Mouse (Mus musculus): Measurements from ENCODE around the gene Ctnnal1. TPM values are rescaled to one million over a fixed set of nuclear protein-coding genes. Genes with fewer than 3 reads are reported as not detected.

The Ctnnal1 gene
- total RNA-seq, 2 experiments from 2014 or later = 17.0 to 18.6 TPM

- no peak for DNase-seq
Observed at GRCm38 (mm10) chr4:56861551-56861950, 3.4 kb downstream of the Ctnnal1 start.

DNA sequence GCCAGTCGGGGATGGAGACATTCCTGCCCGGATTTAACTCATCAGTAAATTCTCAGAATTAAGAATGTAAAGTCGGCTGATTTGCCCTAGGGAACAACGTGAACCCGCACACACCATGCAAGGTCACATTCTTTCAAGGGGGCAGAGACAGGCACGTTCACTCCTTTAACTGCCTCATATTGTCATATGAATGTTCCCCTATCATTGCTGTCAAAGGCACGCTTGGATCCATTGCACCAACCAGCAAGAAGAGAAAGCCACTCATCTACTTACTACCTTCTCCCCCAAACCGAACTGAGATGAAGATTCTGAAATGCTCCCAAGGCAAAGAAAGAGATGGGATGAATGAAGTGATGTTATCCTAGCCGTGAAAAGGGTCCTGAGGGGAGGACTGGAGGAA is 6.3 kb downstream of the Ctnnal1 start:
- no peak for DNase-seq

DNA sequence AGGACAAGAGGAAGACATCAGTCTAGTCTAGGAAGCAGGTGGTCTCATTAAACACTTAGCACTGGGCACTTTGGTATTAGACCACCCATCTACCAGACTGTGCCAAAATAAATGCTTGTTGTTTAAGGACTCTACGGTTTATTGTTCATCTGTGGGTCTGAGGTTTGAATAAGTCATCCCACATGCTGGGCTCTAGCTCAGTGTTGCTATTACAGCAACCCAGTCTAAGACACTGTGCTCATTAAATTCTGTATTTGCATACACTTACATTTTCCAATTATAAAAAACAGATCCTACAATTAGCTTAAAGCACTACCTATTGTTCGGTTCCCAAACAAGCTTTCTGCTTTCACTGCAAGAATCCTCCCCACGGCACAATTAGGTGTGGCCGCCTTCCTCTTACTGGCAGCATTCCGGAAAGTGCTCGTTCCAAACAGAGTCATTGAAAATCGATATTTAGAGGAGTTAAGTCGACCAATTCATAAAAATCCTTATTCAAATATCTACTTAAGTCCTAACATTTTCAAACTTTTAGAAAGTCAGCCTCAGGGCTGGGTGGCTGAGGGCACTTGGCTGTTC is 8.5 kb downstream of the Ctnnal1 start:
- DNase-seq = no peak

DNA sequence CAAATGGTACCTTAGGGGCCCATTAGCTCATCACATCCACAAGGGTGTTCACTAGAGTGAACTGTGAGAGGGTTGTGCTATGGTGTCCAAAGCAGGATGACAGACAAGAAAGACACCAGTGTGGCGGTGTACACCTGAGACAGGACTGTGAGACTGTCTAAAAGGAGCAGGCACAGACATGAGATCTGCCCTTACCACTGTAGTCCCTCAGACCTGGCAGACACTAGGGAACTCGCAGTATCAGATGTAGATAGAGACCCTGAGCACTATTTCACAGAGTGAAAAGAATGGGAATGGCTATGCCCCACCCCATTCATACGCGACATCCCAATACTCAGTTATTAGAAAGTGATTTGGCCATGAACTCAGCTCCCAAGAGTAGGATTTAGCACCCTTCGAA is 9.1 kb downstream of the Ctnnal1 start:
- DNase-seq = no peak

DNA sequence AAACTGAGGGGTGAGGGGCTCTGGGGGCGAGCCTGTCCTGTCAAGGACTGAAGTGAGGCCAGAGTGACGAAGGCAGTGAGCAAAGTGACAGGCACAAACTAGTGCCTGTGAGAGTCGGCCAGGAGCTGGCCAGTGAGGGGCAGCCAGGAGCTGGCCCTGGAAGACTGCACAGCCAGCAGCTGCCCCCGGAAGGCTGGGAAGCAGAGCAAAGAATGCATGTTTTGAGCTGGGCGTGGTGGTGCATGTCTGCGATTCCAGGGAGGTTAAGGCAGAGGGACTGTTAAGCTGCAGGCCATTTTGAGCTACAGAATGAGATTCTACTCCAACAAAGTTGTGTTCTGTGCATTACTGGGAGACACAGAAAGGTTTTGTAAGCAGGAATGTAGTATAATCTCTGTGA is 14.3 kb downstream of the Ctnnal1 start:
- DNase-seq = no peak

DNA sequence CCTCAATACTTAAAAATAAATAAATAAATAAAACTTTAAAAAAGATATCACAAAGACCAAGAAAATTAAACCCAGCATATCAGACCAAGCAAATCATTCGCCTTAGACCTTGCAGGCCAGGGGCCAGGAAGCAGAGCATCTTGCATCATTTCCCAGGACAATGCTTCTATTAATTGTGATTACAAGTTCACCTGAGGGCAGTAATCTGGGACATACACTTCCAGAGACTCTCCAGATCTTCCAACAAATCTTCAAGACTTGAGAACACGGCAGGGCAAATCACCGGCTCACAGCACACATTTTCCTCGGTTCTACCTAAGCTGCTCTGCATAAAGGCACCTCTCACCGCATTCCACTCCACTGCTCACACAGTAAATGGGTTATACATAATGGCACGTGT is 16.9 kb downstream of the Ctnnal1 start:
- DNase-seq = no peak

- no peak for DNase-seq
Observed at GRCm38 (mm10) chr4:56847400-56847799, 17.6 kb downstream of the Ctnnal1 start.

DNA sequence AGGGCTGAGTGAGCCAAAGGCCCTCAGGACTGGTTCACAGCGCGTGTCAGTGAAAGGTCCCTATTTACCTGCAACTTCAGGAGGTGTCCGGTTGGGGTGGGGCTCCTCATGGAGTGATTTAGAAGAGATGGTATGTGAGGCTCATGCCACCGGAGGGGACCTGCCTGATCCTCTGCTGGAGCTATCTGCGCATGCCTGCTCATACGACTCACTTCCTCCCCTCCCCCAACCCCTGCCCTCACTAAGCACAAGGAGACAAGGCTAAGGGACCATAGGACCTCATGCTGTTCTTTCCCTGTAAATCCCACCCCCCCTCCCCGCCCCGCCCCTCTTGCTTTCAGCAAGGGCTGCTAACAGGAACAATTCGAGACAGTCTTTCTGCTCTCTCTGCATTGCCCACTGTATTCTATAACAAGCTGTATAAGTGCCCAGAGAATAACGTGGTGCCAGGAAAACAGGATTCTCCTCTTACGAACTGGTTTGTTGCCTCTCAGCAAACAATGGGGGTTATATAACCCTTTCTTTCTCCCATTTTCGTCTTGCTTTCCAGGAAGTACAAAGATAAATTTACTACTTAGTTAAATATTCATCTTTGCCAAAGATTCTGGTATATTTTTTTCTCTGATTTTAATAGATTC is 19.0 kb downstream of the Ctnnal1 start:
- DNase-seq = no peak

DNA sequence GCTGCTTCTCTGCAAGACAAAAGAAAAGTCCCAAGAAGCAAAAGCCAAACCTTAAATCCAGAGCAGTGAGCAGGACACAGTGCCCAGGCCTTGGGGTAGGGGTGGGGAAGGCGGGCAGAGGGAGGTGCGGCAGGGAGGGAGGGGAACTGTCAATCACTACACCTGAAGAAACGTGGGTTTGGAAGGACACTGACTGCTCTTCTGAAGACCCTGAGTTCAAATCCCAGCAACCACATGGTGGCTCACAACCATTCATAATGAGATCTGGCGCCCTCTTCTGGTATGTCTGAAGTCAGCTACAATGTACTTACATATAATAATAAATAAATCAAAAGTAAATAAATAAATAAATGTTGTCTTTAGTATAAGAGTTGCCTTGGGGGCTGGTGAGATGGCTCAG is 20.1 kb downstream of the Ctnnal1 start:
- DNase-seq = no peak

DNA sequence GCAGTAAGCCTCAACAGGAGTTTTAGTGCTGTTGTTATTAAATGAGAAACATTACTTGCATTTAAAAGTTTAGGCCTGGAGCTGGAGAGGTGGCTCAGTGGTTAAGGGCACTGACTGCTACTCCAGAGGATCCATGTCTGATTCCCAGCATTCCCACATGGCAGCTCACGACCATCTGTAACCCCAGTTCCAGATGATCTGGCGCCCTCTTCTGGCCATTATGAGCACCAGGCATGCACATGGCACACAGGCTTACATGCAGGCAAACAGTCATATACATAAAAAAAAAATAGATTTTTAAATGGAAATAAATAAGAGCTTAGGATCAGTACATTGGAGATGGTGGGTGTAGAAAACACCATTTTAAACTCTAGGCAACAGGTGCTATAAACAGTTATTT is 21.0 kb downstream of the Ctnnal1 start:
- no peak for DNase-seq

DNA sequence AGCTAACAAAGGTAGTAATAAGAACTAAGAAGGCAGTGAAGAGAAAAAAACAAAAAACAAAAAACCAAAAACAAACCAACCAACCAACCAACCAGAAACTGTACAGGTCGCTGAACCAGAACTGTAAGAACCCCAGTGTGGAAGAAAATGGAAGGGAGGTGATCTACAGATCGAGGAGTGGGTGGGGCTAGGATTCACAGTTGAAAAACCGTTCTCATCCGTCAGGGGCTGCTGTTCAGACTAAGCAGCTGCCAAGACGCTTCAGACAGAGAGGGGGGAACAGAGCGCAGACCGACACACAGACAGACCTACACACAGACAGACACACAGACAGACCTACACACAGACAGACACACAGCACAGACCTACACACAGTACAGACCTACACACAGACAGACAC is 22.5 kb downstream of the Ctnnal1 start:
- no peak for DNase-seq

DNA sequence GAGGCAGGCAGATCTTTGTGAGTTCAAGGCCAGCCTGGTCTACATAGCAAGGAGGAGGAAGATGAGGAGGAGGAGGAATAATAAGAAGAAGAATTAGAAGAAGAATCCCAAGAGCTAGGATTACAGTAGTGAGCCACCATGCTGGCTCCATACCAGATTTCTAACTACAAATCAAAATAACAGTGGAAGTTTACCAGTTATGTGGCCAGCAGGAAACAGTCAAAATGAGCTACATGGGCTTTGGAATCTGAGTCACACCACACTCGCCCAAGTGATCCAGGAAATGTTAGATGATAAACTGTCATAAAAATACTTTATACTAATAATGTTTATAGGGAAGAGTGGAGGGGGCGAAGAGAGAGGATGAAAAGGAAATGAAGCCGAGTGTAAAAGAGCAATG is 24.7 kb downstream of the Ctnnal1 start:
- no peak for DNase-seq

DNA sequence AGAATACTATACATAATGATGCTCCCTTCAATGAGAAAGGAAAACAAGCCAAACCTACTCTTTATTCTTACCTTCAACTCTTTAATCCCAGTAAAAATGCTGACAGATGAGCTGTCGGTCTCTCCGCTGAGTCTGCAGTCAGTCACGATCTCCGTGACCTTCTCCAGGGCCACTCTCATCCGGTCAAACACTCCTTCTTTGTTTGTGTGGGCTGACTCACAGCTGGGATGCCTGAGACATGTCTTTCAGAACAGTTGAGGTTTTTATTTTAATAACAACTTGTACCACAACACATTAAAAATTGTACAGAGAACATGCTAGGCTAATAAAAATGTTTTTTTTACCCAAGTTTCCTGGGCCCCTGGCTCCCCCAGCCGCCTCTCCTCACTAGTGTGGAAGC is 27.3 kb downstream of the Ctnnal1 start:
- peak; percentile 37 for DNase-seq

GRCm38 (mm10) chr4:56831998-56832397 is 33.0 kb downstream of the Ctnnal1 start:
- peak; percentile 40 for DNase-seq

GRCm38 (mm10) chr4:56831013-56831609 is 33.9 kb downstream of the Ctnnal1 start:
- DNase-seq = no peak

- no peak for DNase-seq
Observed at GRCm38 (mm10) chr4:56829511-56829921, 35.5 kb downstream of the Ctnnal1 start.

DNA sequence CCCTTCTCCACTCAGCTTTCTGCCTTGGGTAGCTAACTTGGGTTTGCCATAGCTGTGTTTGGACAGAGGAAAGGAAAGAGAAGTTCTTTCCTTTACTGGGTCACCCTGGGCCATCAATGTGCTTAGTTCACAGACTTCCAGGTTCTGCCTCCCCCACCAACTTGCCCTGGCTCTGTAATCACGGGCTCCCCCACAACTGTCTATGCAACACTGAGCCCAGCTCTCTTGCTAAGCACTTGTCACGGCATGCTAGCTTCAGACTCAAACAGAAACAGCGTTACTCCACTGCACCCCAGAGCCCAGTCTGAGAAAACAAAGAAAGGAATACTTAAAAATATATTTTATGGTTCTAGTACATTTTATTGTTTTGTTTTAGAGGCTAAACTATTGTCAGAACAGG is 36.1 kb downstream of the Ctnnal1 start:
- DNase-seq = no peak

GRCm38 (mm10) chr4:56824231-56824630 is 40.8 kb downstream of the Ctnnal1 start:
- DNase-seq = peak; percentile 33

GRCm38 (mm10) chr4:56820017-56820550 is 44.9 kb downstream of the Ctnnal1 start:
- no peak for DNase-seq

GRCm38 (mm10) chr4:56815131-56815530 is 49.9 kb downstream of the Ctnnal1 start:
- no peak for DNase-seq

- DNase-seq = no peak
Observed at GRCm38 (mm10) chr4:56812096-56812495, 52.9 kb downstream of the Ctnnal1 start.

GRCm38 (mm10) chr4:56811642-56812041 is 53.3 kb downstream of the Ctnnal1 start:
- no peak for DNase-seq

GRCm38 (mm10) chr4:56809050-56809449 is 55.9 kb downstream of the Ctnnal1 start:
- DNase-seq = no peak

DNA sequence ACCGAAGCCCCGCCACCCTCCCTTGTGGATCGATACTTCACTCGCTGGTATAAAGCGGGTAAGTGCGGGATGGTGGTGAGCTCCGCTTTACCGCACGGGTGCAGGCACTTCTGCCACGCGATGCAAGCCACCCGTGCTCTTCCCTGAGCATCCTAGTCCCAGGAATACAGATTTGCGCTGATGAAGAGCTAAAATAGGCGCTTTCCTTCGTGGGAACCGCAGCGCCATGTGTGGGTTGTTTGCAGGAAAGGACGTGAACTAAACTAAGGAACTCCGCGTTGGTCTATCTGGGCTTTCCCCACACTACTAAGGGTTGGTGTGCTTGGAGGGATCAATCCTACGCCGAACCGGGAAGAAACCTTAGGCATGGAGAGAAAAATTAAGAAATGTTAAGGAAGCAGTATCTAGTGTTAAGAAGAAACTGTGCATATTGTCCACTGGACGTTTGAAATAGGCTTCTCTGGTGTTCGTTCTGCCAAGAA is 62.3 kb downstream of the Ctnnal1 start:
- DNase-seq = no peak

Measured in adrenal gland, postnatal 10 days (tissue).